Mouse (Mus musculus) left cerebral cortex, postnatal 25 days (tissue): ENCODE measurements around the gene Mrvi1. TPM values are rescaled to one million over a fixed set of nuclear protein-coding genes. Genes with fewer than 3 reads are reported as not detected.

Experiments used
- DNase-seq, 2 experiments: peaks; one replicate each; pipeline ENCODE4 v3.0.0; 2022; ENCODE audit warnings: low spot score in 2 of 2, mixed read lengths in 1 of 2
- intact Hi-C: fragments of 180-260 bp; cut with DNase I; formaldehyde crosslinking; loops from one replicate; pipeline ENCODE4 v1.15.1; 2025
- total RNA-seq, 2 experiments: library from RNA; stranded (reverse); gene quantifications; 2 replicates each; pipeline ENCODE4 v1.2.3; 2021

Gene Mrvi1
- 1 to 10 TPM; 2.3 to 3.1 TPM for total RNA-seq

DNA sequence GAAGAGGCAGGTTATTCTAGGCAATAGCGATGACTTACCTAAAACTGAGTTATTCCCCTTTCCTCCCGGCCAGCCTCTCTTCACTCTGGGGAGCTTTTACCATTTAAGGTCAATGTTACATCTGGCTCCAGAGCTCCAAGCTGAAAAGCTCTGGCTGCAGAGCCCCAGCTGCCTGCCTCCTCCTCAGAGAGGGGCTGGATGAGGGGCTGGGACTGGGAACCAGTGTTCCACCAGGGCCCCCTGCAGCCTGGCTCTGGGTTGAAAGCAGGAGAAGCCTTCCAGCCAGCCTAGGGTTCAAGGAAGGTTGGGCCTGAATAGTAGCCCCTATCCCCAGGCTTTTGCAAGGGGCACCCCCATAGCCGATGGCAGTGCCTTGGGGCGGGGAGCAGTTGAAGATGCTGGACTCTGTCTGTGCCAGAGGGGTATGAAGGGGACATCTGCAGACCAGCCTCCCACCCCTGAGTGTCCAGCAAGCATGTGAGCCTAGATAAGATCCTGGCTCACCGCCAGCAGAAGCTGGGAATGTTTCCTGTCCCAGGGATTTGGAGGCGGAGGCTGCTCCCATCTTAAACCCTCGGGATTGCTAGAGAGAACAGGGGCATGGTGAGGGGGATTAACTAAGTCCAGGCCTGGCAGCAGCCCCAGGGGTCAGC is at the start of gene Mrvi1:
Mrvi1 (minus strand) TSS at position 409 of the 653 bp plus-strand sequence.
- no peak for DNase-seq
- intact Hi-C loops = loop anchor here (2.0 kb wide), 1 partner anchor 33 kb away; no protein-coding TSS in a partner anchor

- intact Hi-C loops = no loop called here
- DNase-seq = no peak
These were observed 46.8 kb upstream of the Mrvi1 start for GRCm38 (mm10) chr7:111029046-111029553.

- intact Hi-C loops = no loop called here
- peak; percentile 95 for DNase-seq
These were observed 46.2 kb upstream of the Mrvi1 start, which contains the start of gene Ctr9 for GRCm38 (mm10) chr7:111028281-111029045. Gene Ctr9, plus strand, starts transcription at chr7:111028951.

GRCm38 (mm10) chr7:111024912-111025311 is 42.7 kb upstream of the Mrvi1 start:
- intact Hi-C loops = no loop called here
- DNase-seq = no peak

GRCm38 (mm10) chr7:111024068-111024594 is 41.9 kb upstream of the Mrvi1 start:
- intact Hi-C loops = no loop called here

DNA sequence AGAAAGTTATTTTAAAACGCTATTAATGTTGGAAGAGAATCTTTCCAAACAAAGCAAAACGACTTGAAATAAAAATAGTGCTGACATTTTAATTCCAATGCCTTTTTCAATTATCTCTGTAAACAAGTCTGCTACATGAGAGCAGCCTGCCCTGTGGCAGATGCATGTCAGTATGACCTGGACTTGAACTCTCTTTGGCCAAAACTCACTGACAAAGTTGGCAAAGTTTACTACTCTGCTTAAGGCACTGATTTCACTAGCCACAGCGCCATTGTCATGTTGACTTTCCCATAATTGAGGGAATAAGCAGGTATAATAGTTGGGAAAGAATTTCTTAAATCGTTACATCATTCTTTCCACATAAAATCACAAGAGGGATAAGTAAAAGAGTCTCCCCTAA is 38.6 kb upstream of the Mrvi1 start:
- no peak for DNase-seq
- intact Hi-C loops = no loop called here

More at GRCm38 (mm10) chr7:111024068-111024594, 41.9 kb upstream of the Mrvi1 start:
- DNase-seq = peak in 1 of 2 experiments; percentile 9

DNA sequence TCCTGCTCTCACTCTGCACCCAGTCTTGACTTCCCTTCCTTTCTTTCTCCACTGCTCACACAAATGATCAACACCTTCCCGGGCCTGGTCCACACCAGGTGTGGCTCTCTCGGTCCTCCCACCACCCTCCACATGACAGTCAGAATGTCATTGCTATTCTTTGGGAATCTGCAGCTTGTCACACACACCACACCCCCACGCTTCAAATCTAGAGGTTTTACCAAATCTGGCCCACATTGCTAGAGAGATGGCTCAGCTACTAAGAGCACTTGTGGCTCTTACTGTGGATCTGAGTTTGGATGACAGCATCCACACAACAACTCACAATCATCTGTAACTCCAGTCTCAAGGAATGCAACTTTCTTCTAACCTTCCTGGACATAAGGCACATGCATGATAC is 34.7 kb upstream of the Mrvi1 start:
- intact Hi-C loops = loop anchor here (5.0 kb wide), 1 partner anchor 90 kb away; no protein-coding TSS in a partner anchor
- DNase-seq = peak; percentile 12 to 54

- intact Hi-C loops = loop anchor here (1.0 to 5.0 kb wide), 4 partner anchors 33 to 289 kb away; partner anchors contain the start of gene Mrvi1
- DNase-seq = no peak
These were observed 33.5 kb upstream of the Mrvi1 start for GRCm38 (mm10) chr7:111015731-111016130.

DNA sequence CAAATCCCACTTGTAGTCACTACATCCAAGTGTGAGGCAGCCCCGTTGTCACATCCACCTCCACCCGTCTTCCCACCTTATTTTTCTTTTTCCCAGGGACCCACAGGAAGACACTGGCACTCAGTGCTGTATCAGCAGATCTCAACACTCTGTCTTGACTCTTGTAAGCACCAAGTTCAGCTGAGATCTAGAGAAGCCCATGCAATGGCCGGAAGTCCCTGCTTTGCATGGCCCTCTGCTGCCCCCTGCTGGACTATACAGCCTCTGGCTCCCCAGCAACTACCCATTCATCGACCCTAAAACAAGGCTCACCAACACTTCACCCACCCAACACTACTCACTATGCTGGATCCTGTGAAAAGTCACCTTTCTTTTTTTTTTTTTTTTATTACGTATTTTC is 32.6 kb upstream of the Mrvi1 start:
- intact Hi-C loops = loop anchor here (1.0 to 5.0 kb wide), 4 partner anchors 32 to 288 kb away; partner anchors contain the start of gene Mrvi1
- DNase-seq = peak; percentile 86 to 88

- no peak for DNase-seq
- intact Hi-C loops = loop anchor here (2.0 kb wide), 2 partner anchors 31 to 287 kb away; partner anchors contain the start of gene Mrvi1
These were observed 31.9 kb upstream of the Mrvi1 start for GRCm38 (mm10) chr7:111014039-111014605.

DNA sequence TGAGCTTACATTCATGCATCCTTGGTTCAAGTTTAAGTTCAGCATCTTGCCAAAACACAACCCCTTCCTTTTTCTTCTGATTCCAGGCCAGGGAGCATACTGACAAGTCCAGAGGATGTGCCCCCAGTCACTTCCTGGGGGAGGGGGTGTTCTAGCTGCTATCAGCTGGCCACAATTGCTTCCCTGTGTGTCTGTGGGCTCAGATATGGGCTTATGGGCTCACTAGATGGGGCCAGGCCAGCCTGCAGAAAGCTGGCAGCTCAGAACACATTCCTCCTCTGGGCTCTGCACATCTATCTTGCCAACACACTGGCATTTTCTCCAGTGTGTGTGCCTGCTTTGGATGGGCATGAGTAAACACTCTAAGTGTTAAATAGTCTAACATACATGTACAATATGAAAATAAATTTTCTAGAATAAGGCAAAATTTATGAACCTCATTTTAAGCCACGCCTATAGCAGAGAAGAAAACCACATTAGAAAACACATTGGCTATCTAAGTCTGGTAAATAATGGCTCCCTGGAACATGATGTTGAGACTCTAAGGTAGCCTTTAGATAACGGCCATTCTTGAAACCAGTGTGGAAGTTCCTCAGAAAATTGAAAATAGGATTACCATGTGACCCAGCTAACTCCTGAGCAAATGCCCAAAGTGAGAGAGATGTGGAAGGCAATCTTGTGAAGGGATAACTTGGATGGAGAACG is 22.0 kb upstream of the Mrvi1 start:
- intact Hi-C loops = no loop called here
- no peak for DNase-seq

GRCm38 (mm10) chr7:110998887-110999827 is 16.9 kb upstream of the Mrvi1 start:
- intact Hi-C loops = no loop called here
- DNase-seq = no peak

- intact Hi-C loops = no loop called here
- DNase-seq = no peak
These were observed 8.9 kb upstream of the Mrvi1 start for GRCm38 (mm10) chr7:110991221-110991494.

- no peak for DNase-seq
- intact Hi-C loops = no loop called here
These were observed 8.3 kb upstream of the Mrvi1 start for GRCm38 (mm10) chr7:110990356-110991220.

DNA sequence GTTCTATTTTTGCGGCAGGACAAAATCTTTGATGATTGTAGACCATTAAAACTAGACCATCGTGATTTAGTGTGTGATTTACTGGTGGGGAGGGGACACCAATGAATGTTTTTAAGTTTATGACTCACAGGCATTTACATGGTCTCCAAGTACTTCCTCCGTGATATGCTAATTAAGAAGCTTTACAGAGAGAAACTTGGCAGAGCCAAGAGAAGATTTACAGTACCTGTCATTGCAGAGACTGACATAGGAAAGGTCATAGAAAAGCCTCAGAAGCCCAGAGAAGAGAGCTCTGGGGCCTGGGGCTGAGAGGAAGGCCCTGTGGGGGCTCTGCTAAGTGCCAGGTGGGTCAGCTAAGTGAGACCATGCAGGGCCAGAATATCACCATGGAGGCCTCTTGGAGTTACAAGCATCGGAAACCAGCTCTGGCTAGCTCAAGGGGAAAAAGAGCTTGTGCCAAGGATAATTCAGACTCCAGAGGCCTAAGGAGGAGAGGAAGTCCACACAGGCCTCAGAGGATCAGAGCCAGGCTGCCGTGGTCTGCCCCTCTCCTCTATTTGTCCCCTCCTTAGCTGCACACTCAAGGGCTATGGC is 7.1 kb upstream of the Mrvi1 start:
- peak in 1 of 2 experiments; percentile 52 for DNase-seq
- intact Hi-C loops = no loop called here

DNA sequence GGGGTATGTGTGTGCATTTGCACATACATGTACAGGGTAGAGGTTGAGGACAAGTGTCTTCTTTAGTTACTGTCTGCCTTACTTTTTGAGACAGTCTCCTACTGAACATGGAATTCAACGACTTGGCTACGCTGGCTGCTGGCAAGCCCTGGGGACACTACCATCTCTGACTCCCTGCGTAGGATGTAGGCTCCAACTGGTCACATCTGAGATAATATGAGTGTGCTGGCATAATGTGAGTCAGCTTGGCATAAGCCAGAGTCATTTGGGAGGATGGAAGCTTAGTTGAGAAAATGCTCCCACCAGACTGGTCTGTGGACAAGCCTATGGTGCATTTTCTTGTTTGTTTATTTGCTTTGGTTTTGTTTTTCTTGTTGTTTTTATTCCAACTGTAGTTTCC is 5.8 kb upstream of the Mrvi1 start:
- peak; percentile 8 to 87 for DNase-seq
- intact Hi-C loops = no loop called here

- intact Hi-C loops = no loop called here
- DNase-seq = no peak
These were observed 3.5 kb upstream of the Mrvi1 start for GRCm38 (mm10) chr7:110985581-110986265.
